Mouse (Mus musculus) heart, postnatal 4 days (tissue): Measurements from ENCODE around the gene Mrps10. TPM values are rescaled to one million over a fixed set of nuclear protein-coding genes. Genes with fewer than 3 reads are reported as not detected.

Experiments used
- DNase-seq: peaks from one replicate; pipeline ENCODE4 v3.0.0; 2021
- total RNA-seq, 2 experiments: library from RNA; stranded (reverse); gene quantifications; 2 replicates each; pipeline ENCODE4 v1.2.3; 2021

The Mrps10 gene
- 10 to 100 TPM; 31.9 to 35.4 TPM for total RNA-seq

DNA sequence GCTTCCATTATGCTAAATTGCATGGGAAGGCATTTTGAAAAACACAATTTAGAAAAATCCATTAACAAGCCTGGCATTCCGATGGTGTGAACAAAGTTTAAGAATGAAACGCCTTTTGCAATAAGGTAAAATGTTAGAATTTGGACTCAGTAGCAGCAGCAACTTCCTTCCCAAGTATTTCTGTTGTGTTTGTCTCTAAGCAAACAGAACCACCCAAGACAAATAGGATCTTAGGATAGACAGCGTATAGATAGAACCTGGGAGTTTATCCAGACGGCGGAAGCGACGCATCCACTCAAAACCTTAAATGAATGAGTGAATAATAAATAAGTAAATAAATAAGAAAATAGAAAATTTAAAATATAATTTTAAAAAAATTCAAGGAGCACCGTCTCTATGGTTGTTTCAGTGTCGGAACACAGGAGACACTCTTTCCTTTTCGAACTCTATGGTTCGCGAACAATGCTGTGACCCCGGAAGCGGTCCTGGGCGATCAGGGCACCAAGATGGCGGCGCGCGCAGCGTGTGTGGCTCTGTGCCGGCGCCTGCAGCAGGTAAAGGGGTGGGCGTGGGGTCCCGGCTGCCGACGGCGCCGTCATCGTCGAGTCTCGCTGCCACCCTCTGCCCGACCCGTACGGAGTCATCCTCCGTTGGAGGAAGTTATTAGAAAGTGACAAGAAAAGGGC lies at the start of gene Mrps10:
TSS of gene Mrps10 (plus strand) at position 487 of the 686 bp plus-strand sequence.
- DNase-seq, result peak; percentile 87

DNA sequence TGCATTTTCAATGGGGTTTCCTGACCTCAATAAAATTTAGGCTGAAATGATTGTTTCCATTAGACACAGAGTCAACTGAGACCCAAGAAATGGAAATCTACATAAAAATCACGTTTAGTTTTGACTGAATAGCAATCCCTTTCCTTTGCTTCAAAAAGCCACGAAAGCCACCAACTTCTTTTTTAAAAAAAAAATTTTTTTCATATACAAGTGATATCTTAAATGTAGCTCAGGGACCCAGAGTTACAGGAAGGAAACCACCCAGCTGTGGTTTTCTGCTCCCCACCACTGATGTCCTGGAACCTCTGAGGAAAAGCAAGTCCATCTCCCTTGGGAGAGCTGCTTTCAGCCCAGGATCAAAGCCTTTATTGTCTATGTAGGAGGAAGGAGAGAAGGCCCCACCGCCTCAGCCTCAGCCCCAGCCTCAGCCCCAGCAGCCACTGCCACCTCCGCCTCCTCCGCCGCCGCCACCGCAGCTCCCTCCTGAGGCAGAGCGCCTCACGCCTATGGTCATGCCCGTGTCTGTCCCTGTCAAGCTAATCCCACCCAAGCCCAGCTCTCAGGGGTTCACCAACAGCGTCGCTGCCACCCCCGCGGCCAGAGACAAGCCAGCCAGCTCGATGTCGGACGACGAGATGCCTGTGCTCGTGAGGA lies 49.6 kb upstream of the Mrps10 start:
- DNase-seq, result no peak

GRCm38 (mm10) chr17:47319761-47320160 lies 48.9 kb upstream of the Mrps10 start:
- no peak for DNase-seq

- no peak for DNase-seq
Measured at GRCm38 (mm10) chr17:47322128-47322990, 46.3 kb upstream of the Mrps10 start.

GRCm38 (mm10) chr17:47322991-47323295 lies 45.7 kb upstream of the Mrps10 start:
- DNase-seq, result no peak

DNA sequence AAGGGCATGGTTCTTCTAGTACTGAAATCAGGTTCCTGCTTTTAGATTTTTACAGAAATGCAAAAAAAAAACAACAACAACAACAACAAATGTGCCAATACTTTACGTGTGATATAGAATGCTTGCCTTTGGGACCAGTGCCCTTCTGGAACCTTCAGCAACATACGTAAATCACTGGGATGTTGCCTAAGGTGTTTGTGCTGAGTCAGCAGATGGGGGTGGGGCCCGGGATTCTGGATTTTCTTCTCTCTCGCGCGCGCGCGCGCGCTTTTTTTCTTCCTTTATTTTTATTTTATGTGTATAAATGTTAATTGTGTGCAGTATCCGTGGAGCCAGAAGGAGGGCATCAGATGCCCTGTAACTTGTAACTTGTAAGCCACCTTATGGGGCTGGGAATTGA lies 41.1 kb upstream of the Mrps10 start:
- DNase-seq, result no peak

- no peak for DNase-seq
Measured at GRCm38 (mm10) chr17:47327969-47328368, 40.7 kb upstream of the Mrps10 start.

DNA sequence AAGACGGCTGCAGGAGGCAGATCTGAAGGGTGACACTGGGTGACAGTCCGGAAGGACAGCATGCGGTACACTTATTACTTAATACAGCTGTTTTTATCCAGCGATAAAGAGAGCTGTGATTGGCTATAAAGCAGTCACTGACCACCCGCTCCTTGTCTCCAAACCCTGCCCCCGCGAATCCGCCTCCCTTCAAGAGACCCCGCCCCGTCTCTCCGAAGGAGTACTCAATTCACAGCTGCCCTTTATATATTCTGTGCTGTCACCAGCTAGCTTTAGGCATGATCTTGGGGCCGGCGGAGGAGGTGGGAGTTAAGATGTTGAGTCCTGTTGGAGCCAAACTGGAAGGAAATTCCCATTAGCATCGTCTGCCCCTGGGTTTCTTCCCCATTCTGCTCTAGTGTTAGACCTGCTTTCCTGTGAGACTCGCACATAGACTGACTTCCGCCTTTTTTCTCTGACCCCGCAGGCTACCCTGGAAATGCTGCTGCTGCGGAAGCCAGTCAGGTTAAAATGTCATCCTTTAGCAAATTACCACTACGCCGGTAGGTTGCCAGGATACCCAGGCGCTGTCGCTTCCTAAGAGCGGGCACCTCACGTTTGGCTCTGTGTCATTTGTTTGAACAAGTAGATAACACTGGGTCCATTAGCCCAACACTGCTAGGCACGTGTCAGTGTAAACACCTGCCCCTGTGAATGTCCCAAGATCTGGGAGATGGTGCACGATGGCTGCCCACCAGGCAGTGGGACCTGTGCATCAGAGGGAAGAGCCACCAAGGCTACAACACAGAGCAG lies 39.9 kb upstream of the Mrps10 start:
- DNase-seq, result peak; percentile 29

DNA sequence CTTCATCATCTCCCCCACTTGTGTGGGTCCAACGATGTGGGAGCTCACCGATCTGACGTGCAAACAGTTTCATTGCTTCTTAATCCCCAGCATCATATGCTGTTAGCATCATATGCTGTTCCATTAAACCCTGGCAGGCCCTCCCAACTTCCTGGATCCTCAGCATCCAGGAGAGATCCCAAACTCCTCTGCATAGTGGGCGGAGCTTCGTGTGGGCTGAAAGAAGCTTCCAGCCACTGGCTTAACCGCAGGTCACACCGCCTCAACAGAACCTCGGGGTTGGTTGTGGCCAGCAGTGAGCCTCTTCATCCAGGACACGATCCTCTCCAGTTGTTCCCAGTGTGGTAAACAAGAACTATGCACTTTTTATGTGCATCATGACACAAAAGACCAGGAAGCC lies 38.1 kb upstream of the Mrps10 start:
- no peak for DNase-seq

DNA sequence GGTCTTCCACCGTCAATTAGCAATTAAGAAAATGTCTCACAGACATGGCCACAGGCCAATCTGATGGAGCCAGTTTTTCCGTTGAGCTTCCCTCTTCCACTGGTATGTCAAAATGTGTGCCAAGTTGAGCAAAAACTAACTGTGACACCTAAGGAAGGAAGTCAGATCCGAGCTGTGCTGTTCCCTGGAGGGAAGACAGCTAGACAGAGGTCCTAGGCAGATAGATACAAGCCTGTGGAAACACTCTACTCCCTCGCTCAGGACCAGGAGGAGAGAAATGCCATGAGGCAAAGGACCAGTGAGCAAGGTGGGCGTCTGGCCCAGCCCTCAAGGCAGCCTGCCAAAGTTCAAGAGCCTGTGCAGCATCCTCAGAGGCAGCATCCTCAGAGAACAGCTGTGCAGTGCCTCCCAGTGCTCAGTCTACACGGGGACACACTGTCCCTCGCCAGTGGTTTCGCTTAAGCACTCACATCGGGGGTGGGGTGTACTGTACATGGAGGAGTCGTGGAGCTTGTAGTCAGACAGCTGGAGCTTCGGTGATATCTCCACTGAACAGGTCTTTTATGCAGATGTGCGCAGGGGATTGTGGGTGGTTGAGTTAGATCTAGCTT lies 36.6 kb upstream of the Mrps10 start:
- peak; percentile 66 for DNase-seq

- DNase-seq, result peak; percentile 20
Measured at GRCm38 (mm10) chr17:47332664-47333063, 36.0 kb upstream of the Mrps10 start.

DNA sequence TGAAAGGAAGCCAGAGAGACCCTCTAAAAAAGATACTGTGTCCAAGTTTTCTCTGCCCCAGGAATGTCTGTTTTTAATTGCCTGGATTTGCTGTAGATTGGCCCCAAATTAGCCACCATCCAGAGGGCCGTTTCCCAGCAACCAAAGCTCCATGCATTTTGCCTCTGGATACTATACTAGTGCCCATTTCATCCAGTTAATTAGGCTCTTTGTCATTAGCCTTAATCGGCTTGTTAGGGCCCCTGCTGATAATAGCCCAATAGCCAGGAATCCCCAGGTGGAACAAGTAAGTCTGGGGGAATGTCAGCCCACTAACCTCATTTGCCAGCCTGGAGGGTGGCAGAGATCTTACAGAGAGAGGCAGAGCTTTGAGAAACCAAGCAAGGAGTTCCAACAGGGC lies 35.3 kb upstream of the Mrps10 start:
- DNase-seq, result no peak

- no peak for DNase-seq
Measured at GRCm38 (mm10) chr17:47343121-47343520, 25.6 kb upstream of the Mrps10 start.

DNA sequence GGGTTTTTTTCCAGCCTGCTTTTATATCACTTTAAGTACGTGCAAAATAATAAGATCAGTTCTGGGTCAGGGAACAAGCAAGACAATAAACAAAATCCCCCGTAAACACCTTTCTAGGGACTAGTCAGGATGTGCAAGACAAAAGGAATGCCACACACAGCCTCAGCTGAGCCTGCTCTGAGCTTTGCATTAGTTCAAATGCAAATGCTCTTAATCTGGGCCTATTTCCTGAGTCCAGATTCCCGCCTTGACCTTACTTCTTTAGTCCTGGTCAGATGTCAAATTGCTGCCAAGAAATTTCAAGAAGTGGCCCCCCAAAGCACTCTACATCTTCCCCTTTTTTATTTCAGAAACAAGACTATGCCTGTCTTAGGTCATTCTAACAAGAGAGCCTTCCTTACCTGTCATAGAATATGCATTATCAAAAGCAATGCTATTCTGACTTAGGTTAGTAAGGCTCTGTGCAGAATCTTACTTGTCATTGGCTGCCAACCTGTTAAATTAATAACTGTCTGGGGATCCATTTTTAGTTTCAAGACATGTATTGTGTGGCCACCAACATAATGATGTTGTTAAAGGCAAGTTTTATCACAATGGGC lies 18.9 kb upstream of the Mrps10 start:
- no peak for DNase-seq

DNA sequence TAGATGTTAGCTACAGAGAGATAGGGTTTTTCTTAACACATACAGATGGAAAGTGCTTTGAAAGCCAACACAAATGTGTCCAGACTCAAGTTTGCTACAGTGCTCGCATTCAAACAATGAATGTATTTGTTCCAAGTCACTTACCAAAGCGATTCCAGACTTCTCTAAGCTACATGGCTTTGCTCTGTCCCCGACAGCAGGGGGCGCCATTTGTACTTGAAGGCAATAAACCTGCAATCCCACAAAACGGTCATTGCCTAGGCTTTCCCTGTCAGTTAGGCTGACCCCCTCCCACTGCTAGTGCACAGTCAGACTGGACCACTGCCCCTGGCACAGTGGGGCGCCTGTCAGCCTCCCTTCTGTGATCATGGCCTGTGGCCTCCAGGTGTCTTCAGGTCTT lies 8.7 kb upstream of the Mrps10 start:
- DNase-seq, result peak; percentile 55

GRCm38 (mm10) chr17:47361343-47361742 lies 7.3 kb upstream of the Mrps10 start:
- DNase-seq, result no peak

- DNase-seq, result peak; percentile 19
Measured at GRCm38 (mm10) chr17:47369087-47369443, 378 bp downstream of the Mrps10 start.

DNA sequence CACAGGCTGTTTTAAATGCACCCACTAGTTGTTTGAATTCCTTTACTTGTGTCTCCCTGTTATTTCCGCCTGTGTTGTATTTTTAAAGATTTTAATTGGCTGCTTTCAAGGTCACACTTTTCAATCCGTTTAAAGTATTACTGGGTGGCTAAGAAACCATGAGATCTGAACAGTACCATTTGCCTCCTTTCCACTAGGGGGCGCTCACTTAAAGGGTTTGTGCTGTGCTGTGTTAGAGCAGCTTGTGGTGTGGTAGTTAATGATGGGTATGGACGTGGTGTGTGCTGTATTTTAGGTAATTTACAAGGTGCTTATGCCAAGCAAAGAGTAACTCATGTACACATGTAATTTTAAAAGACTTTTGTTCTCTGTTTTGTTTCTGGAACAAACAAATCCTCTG lies 2.8 kb downstream of the Mrps10 start:
- DNase-seq, result peak; percentile 73

- DNase-seq, result no peak
Measured at GRCm38 (mm10) chr17:47373991-47374390, 5.3 kb downstream of the Mrps10 start.

- DNase-seq, result no peak
Measured at GRCm38 (mm10) chr17:47376779-47377280, 8.1 kb downstream of the Mrps10 start.

DNA sequence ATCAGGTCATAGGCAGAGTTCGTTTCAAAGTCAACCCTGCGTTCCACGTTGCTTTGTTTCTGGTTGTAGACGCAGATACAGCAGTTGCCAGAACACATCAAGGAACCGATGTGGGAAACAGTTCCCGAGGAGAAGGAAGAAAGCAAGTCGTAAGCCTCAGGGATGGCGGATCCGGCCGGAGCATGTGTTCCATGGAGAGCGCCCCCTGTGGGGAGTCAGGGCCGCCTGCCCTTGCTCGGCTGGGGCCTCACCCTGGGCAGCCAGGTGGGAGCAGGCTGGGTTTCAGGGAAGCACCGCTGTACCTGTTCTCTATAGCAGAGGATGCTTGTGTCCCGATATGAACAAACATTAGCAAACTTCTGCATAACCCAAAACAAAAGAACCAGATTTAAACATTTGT lies 9.4 kb downstream of the Mrps10 start:
- DNase-seq, result no peak

- no peak for DNase-seq
Measured at GRCm38 (mm10) chr17:47381917-47382316, 13.2 kb downstream of the Mrps10 start.
